Comparison of ENCODE assay signal across 20 mouse cellular contexts in genomic region chr7:95313667-95314066, GRCm38 (mm10).
"Had no signal": no experiment of that assay in that cellular context is flagged by ENCODE, and none has a peak within 500 bp of the region (broad histone marks: within the 10 kb centered on the region; RNA-seq: fewer than 3 reads in every experiment).

No protein-coding gene starts in this region.

- H3K9me3 ChIP-seq: liver, embryonic 13.5 days; liver, embryonic 15.5 days; lung, embryonic 15.5 days; midbrain, embryonic 15.5 days; neural tube, embryonic 13.5 days; neural tube, embryonic 15.5 days had no signal

- H3K27ac ChIP-seq: liver, embryonic 13.5 days; liver, embryonic 15.5 days; lung, embryonic 15.5 days; midbrain, embryonic 15.5 days; neural tube, embryonic 13.5 days; neural tube, embryonic 15.5 days had no signal

- ATAC-seq: liver, postnatal 0 days; lung, postnatal 0 days; midbrain, embryonic 15.5 days had no signal

- H3K4me3 ChIP-seq: liver, embryonic 13.5 days; liver, embryonic 15.5 days; lung, embryonic 15.5 days; midbrain, embryonic 15.5 days; myocyte; neural tube, embryonic 13.5 days; neural tube, embryonic 15.5 days had no signal

- H3K27me3 ChIP-seq: liver, embryonic 13.5 days; liver, embryonic 15.5 days; lung, embryonic 15.5 days; midbrain, embryonic 15.5 days; neural tube, embryonic 13.5 days; neural tube, embryonic 15.5 days had no signal

- H3K36me3 ChIP-seq: liver, embryonic 13.5 days; liver, embryonic 15.5 days; lung, embryonic 15.5 days; midbrain, embryonic 15.5 days; neural tube, embryonic 13.5 days; neural tube, embryonic 15.5 days had no signal

- H3K9ac ChIP-seq: liver, embryonic 13.5 days; liver, embryonic 15.5 days; liver, postnatal 0 days; lung, embryonic 15.5 days; midbrain, embryonic 15.5 days; neural tube, embryonic 13.5 days; neural tube, embryonic 15.5 days had no signal

- H3K4me1 ChIP-seq: liver, embryonic 13.5 days; liver, embryonic 15.5 days; lung, embryonic 15.5 days; neural tube, embryonic 13.5 days; neural tube, embryonic 15.5 days had no signal

- DNase-seq: liver, embryonic 13.5 days; liver, postnatal 0 days; lung, adult 2 months; lung, postnatal 14 days; lung, postnatal 4 days; right cerebral cortex, adult 18-20 months; right cerebral cortex, postnatal 25 days; right cerebral cortex, postnatal 4 days; spleen, adult 18-20 months; thymus, adult 18-20 months; thymus, postnatal 14 days; thymus, postnatal 36 days had no signal

- H3K4me2 ChIP-seq: liver, embryonic 13.5 days; liver, embryonic 15.5 days; lung, embryonic 15.5 days; midbrain, embryonic 11.5 days; midbrain, embryonic 15.5 days; neural tube, embryonic 13.5 days; neural tube, embryonic 15.5 days had no signal
